Mouse (Mus musculus): ENCODE data around the gene Wfdc8.
"Not testable (repeated sequence)": the region's sequence is repeated elsewhere in the genome, so short reads cannot be mapped to it uniquely, and the experiment has no call there.

Gene Wfdc8

GRCm38 (mm10) chr2:164613471-164613870 lies at the start of gene Wfdc8, which contains the start of gene Wfdc6b:
Gene Wfdc8 (minus strand): TSS chr2:164613626.
Gene Wfdc6b (plus strand): TSS chr2:164613522.
- DNase-seq (ENCODE audit: low spot score) = not testable (repeated sequence)

GRCm38 (mm10) chr2:164656483-164656882 lies 43.1 kb upstream of the Wfdc8 start, which contains the start of gene Wfdc9:
Gene Wfdc9 (minus strand): TSS chr2:164656583.
- no peak for DNase-seq (ENCODE audit: low spot score)

- peak; percentile 70 for DNase-seq (ENCODE audit: low spot score)
Observed at GRCm38 (mm10) chr2:164655858-164656257, 42.4 kb upstream of the Wfdc8 start, which contains the start of gene Wfdc10. Gene Wfdc10 (plus strand): TSS chr2:164656046.

- DNase-seq (ENCODE audit: low spot score) = no peak
Observed at GRCm38 (mm10) chr2:164641881-164642673, 28.7 kb upstream of the Wfdc8 start.

- DNase-seq (ENCODE audit: low spot score) = no peak
Observed at GRCm38 (mm10) chr2:164641129-164641528, 27.7 kb upstream of the Wfdc8 start.

- DNase-seq (ENCODE audit: low spot score) = no peak
Observed at GRCm38 (mm10) chr2:164638696-164639095, 25.3 kb upstream of the Wfdc8 start, which contains the start of gene Wfdc16. Gene Wfdc16 (minus strand): TSS chr2:164638796.

GRCm38 (mm10) chr2:164635266-164635665 lies 21.8 kb upstream of the Wfdc8 start:
- peak; percentile 25 for DNase-seq (ENCODE audit: low spot score)

- DNase-seq (ENCODE audit: low spot score) = no peak
Observed at GRCm38 (mm10) chr2:164621775-164622174, 8.3 kb upstream of the Wfdc8 start.

- no peak for DNase-seq (ENCODE audit: low spot score)
Observed at GRCm38 (mm10) chr2:164619050-164619449, 5.6 kb upstream of the Wfdc8 start.

- DNase-seq (ENCODE audit: low spot score) = no peak
Observed at GRCm38 (mm10) chr2:164615386-164615785, 2.0 kb upstream of the Wfdc8 start.

- DNase-seq (ENCODE audit: low spot score) = no peak
Observed at GRCm38 (mm10) chr2:164608781-164609180, 4.6 kb downstream of the Wfdc8 start.

- DNase-seq (ENCODE audit: low spot score) = no peak
Observed at GRCm38 (mm10) chr2:164604411-164604810, 9.0 kb downstream of the Wfdc8 start.

- DNase-seq (ENCODE audit: low spot score) = no peak
Observed at GRCm38 (mm10) chr2:164603482-164603881, 9.9 kb downstream of the Wfdc8 start.

- no peak for DNase-seq (ENCODE audit: low spot score)
Observed at GRCm38 (mm10) chr2:164600179-164600578, 13.2 kb downstream of the Wfdc8 start.

- DNase-seq (ENCODE audit: low spot score) = no peak
Observed at GRCm38 (mm10) chr2:164593494-164593893, 19.9 kb downstream of the Wfdc8 start, which contains the start of gene Eppin. Gene Eppin (minus strand): TSS chr2:164593594.

GRCm38 (mm10) chr2:164592014-164592413 lies 21.4 kb downstream of the Wfdc8 start:
- DNase-seq (ENCODE audit: low spot score) = peak; percentile 81

- DNase-seq (ENCODE audit: low spot score) = not testable (repeated sequence)
Observed at GRCm38 (mm10) chr2:164585025-164585725, 28.3 kb downstream of the Wfdc8 start, which contains the start of gene Wfdc6a. Gene Wfdc6a (minus strand): TSS chr2:164585447.

- not testable (repeated sequence) for DNase-seq (ENCODE audit: low spot score)
Observed at GRCm38 (mm10) chr2:164573359-164573758, 40.1 kb downstream of the Wfdc8 start, which contains the start of gene Spint3. Gene Spint3 (minus strand): TSS chr2:164573459.

- DNase-seq (ENCODE audit: low spot score) = no peak
Observed at GRCm38 (mm10) chr2:164567460-164567859, 46.0 kb downstream of the Wfdc8 start.

GRCm38 (mm10) chr2:164566997-164567396 lies 46.4 kb downstream of the Wfdc8 start:
- DNase-seq (ENCODE audit: low spot score) = no peak

GRCm38 (mm10) chr2:164564346-164564745 lies 49.1 kb downstream of the Wfdc8 start:
- no peak for DNase-seq (ENCODE audit: low spot score)

- peak; percentile 77 for DNase-seq (ENCODE audit: low spot score)
Observed at GRCm38 (mm10) chr2:164563339-164564038, 49.9 kb downstream of the Wfdc8 start.
